Mouse (Mus musculus): ENCODE measurements at regions not wholly inside any gene's neighbourhood (a gene's known extent, or its start where the extent isn't known, plus 50 kb on each side); places are given as distances from the start of the nearest gene placed in this dataset.

DNA sequence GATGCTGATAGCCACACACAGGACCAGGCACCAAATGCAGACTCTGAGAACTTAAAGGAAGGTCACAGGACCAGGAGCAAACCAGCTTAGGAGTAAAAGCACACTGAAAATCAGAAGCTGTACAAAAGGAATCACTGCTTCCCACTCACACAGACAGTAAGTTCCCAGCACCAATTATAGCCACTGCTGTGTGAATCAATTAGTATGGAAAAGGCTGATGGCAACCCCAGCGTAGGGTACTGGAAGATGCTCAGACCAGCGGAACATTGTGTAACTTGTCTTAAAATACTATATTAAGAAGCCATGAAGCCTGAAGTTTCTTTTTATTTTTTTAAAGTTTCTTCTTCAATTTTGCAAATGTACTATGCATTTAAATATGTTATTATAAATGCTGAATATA is 115.8 kb downstream of the Lnpk start:
- intact Hi-C loops (cut with DNase I): no loop called here

DNA sequence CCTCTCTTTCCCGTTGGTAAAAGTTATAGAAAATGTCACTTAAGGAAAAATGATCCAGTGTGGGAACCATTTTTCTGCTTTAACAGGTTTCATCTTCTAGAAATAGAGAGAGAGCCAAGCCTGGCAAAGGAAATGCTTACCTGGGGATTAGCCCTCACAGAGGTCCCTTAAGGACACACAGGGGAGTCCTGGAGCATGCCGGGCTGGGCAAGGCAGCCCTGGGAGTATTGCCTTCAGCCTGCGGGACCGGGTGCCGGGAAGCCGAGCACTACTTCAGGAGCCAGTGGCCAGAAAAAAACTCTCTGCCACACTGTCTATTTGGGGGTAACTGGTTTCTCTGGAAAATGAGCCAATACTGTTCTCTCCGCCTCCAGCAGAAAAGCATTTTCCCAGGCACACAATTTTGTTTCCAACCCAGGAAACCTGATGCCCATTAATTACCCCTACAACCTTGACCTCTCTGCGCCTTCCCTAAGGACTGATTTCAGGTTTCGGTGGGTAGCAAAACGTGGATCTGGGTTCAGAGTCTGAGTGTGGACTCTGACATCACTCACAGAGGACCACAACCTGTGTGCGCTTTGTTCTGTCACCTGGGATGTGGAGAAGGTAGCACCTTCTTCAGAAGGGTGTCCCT is 117.9 kb downstream of the Lnpk start:
- intact Hi-C loops (cut with DNase I): no loop called here

GRCm38 (mm10) chr2:74454431-74454830 is 124.8 kb downstream of the Lnpk start:
- intact Hi-C loops (cut with DNase I): no loop called here

- intact Hi-C loops (cut with DNase I): no loop called here
Observed at GRCm38 (mm10) chr2:74452679-74453078, 126.6 kb downstream of the Lnpk start.

- intact Hi-C loops (cut with DNase I): no loop called here
Observed at GRCm38 (mm10) chr2:74451578-74451977, 127.7 kb downstream of the Lnpk start.

GRCm38 (mm10) chr2:74451038-74451437 is 128.2 kb downstream of the Lnpk start:
- intact Hi-C loops (cut with DNase I): no loop called here

DNA sequence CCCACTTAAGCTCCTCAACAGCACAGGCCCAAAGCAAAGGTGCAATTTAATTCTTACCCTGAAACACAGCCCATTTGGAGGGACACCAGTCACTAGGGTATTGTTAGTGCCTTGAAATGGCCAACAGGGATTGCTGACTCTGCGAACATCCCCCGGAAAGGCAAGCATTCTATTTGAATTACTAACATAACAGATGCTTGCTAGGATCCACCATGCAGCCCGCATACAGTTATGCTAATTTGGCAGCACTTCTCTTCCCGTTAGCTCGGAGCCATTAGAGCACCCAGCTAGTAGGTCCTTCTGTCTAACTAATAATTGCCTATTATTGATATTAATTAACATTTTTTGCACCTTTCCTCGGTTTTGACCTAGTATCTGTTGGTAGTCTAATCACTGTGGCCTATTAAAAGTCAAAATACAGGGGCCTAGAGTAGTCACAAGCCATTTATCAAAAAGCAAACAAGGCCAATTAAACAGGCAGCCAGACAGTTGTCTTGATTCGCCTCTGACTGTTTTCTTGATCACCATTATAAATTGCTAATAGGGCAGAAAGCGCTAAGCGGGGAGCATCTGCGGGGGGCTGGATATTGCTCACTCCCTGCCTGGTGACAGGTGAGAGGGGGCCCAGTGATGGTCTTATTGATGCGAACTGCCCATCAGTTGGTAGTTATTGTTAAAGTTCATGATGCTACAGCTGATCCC is 129.0 kb downstream of the Lnpk start:
- intact Hi-C loops (cut with DNase I): no loop called here

DNA sequence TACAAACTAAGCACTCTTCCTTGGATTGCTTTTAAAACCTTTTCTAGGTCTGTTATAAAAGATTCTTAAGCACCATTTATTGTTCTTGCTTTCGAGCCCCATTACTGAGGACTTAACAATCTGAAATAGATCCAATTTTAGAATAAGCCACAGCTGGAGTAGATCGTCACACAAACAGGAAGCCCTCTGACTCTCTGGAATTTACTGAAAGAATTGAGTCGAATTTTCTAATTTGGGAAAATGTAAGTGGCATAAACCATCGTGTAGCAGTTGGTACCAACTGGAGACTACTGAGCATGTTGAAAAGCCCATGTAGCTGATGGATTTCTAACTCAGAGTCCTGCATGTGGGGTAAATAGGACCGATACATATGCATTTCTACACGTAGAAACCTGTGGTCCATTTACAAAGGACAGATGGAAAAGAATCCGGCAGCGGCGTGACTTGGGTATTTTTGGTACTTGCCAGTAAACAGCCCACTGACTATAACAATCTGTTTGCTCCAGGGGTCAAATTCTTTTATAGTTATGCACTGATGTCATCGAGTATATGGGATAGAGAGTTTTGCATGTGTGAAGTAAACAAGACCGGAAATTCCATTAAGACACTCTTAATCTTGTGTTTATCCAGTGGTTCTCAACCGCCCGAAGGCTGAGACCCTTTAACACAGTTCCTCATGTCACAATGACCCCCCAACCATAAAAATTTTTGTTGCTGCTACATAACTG is 143.9 kb downstream of the Lnpk start:
- intact Hi-C loops (cut with DNase I): no loop called here

- intact Hi-C loops (cut with DNase I): no loop called here
Observed at GRCm38 (mm10) chr2:74426746-74427145, 152.5 kb downstream of the Lnpk start.

GRCm38 (mm10) chr2:74424726-74425125 is 154.5 kb downstream of the Lnpk start:
- intact Hi-C loops (cut with DNase I): no loop called here

DNA sequence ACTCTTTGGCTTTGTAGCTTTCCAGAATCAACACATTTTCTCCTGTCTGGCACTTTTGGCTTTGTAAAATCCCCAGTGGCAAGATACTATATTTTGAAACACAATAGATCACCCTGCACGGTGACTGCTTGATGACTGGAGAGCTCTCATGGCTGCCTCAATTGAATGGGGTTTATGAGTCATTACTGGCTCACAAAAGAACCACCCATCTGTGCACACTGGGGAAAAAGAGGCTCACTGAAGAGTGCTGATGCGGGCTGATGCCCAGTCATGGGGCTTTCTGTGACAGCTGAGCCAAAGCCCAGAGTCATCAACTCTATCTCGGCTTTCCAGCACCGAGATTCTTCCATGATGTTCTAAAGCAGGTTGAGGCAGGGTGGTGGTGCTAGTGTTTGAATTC is 163.1 kb downstream of the Lnpk start:
- intact Hi-C loops (cut with DNase I): no loop called here

DNA sequence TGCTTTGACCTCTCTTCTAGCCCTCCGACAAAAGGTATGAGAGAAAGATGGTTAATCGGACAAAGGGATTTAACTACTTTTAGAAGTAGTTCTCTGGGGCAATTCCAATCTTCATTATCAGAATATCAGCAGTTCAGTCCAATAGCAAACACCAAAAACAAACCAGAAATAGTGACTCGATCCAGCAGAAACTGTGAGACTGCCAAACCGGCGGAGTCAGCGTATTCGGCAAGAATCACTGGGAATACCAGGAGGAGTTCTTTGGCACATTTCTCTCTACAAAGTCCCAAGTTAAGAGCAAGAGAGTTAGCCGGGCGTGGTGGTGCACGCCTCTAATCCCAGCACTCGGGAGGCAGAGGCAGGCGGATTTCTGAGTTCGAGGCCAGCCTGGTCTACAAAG is 164.5 kb downstream of the Lnpk start:
- intact Hi-C loops (cut with DNase I): no loop called here

DNA sequence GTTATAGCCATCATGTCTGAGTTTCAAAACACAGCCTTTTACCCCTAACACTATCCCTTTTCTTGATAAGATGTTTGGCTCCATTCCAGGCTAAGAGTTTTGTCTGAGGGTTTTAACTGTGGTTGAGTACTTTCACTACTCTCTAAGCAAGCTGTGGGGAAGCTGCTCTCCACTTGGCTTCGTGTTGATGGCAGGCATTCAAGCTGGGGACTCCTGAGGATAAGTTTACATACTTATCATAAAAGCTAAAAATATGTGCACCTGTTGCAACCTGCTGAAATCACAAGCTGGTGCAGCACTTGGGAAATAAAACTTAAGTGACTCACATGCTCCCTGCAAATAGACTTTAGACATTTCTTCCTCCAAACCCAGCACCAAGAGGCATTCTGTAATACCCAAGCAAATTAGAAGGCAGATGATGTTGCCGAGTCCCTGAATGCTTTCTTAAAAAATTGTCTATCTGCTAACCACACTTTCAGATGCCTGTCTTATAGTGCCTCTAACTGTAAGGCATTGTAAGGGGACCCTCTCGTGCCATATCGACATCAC is 169.3 kb downstream of the Lnpk start:
- intact Hi-C loops (cut with DNase I): no loop called here

DNA sequence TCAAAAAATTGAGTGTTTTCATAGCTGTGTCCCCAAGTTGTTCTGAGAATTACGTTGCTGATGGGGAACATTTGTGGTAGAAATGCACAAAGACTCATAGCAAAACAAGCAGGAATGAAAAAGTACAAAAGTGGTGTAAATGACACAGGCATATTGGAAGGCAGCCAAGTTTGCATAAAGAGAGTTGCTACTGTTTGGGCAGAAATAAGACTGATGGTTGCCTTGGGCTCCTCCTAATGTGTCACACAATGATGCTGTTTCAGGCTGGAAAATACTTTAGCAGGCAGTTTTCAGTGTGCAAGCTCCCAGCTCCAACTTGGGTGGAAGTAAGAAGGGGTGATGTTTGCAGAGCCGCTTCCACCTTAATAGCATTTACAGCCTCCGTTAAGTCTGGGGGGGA is 174.7 kb downstream of the Lnpk start:
- intact Hi-C loops (cut with DNase I): no loop called here

DNA sequence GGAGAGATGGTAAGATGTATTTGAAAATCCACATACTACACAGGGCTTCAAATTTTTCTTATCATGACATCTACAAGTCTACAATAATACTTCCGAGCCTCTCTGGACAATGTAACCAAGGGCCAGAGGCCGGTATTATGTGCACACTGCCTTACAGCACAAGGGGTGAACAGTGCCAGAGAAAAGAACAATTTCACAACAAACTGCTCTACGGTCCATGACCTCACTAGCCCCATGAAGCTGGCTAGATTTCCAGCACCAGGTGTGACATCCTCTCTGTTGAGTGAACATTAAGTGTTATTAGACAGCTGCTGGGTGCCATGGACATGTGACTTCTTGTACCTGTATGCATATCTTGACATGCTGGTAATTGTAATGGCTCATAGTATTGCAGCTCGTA is 188.2 kb downstream of the Lnpk start:
- intact Hi-C loops (cut with DNase I): no loop called here

DNA sequence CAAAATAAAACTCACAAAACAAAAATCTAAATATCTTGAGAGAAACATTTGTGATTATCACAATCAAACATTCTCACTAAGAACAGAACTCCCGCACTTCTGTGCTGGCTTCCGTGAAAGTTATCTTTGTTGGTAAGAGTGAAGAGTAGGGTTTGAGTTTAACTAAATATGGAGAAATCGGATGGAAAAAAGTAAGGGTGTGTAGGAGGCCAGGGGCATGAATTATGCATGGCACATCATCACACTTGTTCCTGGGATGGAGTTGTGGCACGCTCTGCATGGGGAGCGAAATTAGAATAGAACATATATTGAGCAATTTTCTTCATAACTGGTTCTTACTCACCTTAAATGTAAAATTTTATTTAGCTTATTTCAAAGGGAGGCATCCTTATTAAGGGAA is 191.2 kb downstream of the Lnpk start:
- intact Hi-C loops (cut with DNase I): no loop called here

GRCm38 (mm10) chr2:74384918-74385317 is 194.3 kb downstream of the Lnpk start:
- intact Hi-C loops (cut with DNase I): no loop called here

- intact Hi-C loops (cut with DNase I): no loop called here
Observed at GRCm38 (mm10) chr2:74380574-74381287, 198.5 kb downstream of the Lnpk start.

- intact Hi-C loops (cut with DNase I): no loop called here
Observed at GRCm38 (mm10) chr2:74378709-74379108, 200.5 kb downstream of the Lnpk start.

DNA sequence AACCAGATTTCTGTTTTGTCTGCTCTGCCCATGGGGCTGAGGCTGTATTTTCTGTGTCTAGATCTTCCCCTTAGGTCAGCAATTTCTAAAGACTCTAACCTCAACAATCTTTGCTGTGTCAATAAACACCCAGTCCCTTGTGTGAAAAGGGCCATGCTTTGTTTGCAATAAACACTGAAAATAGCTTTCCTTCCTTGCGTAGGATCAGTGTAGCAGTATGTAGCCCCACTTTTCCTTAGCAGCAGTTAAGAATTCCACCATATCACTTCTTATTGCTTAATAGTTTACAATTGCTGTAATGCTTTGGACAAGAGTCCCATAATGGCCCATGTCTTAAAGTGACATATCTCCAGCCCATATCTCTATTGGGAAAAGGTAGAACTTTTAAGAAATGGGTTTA is 205.3 kb downstream of the Lnpk start:
- intact Hi-C loops (cut with DNase I): no loop called here

DNA sequence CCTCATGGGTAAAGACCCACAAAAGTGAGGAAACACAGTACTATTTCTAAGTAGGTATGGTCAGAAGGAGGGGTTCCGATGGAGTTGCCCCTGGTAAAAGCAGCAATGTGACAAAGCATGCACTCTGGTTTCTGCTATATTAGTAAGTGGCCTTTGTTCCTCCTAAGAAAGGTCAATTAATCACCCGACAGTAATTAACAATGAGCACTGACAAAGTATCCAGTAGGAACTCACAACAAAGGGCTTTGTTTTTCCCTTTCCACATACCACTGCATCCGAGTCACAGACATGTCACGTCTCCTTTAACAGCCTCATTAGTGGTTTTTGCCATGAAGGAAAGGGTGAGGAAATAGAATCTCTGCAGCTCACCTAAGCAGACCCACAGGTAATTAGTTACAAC is 206.2 kb downstream of the Lnpk start:
- intact Hi-C loops (cut with DNase I): no loop called here

DNA sequence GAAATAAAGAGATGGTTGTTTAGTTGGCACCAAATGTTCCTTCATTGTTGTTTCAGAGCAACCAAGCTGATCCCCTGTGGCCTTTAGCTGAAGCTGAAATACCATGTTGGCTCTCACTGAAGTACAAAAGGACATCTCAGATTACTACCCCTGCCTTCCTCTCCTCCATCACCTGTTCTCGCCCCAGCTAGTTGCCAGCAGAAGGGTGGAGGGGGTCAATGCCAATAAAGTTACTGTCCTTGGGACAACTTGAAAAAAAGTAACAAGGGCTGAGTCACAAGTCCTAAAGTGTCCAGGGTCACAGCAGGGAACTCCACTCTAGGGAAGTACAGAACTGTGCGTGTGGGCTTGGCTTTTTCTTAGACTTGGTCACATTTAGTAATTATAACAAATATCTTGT is 216.0 kb downstream of the Lnpk start:
- intact Hi-C loops (cut with DNase I): no loop called here
